Mouse (Mus musculus) ES-E14 (cell line): ENCODE results near the gene Atpaf1. TPM values are rescaled to one million over a fixed set of nuclear protein-coding genes. Genes with fewer than 3 reads are reported as not detected.

ENCODE experiments used
- DNase-seq: peaks from one replicate; pipeline ENCODE4 v3.0.0-alpha.2; 2013; ENCODE audit warnings: low read depth, low spot score
- H3K27ac ChIP-seq: 2 replicates; pipeline ENCODE4 v1.5.1; 2012; ENCODE audit warnings: low read depth, mild to moderate bottlenecking, low read length, moderate library complexity, mixed read lengths; ENCODE audit not compliant: poor library complexity, insufficient read depth, severe bottlenecking
- H3K36me3 ChIP-seq: 2 replicates; pipeline ENCODE4 v1.6.1; 2012; ENCODE audit warnings: mild to moderate bottlenecking, low read length, moderate library complexity, mixed read lengths; ENCODE audit not compliant: control insufficient read depth, poor library complexity, insufficient read depth, severe bottlenecking
- H3K4me1 ChIP-seq, 2 experiments: fragments of 150-350 bp in 1 of 2; sonication (generic) in 1 of 2; 2 replicates each; pipeline ENCODE4 v1.6.1; 2012; ENCODE audit warnings: low read length in 2 of 2, mild to moderate bottlenecking in 1 of 2, mixed read lengths in 1 of 2; ENCODE audit not compliant: control insufficient read depth in 2 of 2, insufficient read depth in 2 of 2, poor library complexity in 1 of 2
- H3K4me3 ChIP-seq, 2 experiments: fragments of 150-350 bp in 1 of 2; sonication (generic) in 1 of 2; 2 replicates each; pipeline ENCODE4 v1.5.1; 2012; ENCODE audit warnings: low read length in 2 of 2, low read depth in 1 of 2, mild to moderate bottlenecking in 1 of 2, mixed read lengths in 1 of 2; ENCODE audit not compliant: insufficient read depth in 1 of 2, poor library complexity in 1 of 2, severe bottlenecking in 1 of 2
- H3K9ac ChIP-seq: 2 replicates; pipeline ENCODE4 v1.6.1; 2012; ENCODE audit warnings: low read depth, mild to moderate bottlenecking, low read length, mixed read lengths; ENCODE audit not compliant: poor library complexity, insufficient read depth, severe bottlenecking
- H3K9me3 ChIP-seq: fragments of 150-350 bp; sonication (generic); 2 replicates; pipeline ENCODE4 v1.6.1; 2012; ENCODE audit warnings: low read depth, mild to moderate bottlenecking, low read length; ENCODE audit not compliant: control insufficient read depth, insufficient read depth
- CHD2 ChIP-seq: IDR thresholded peaks from 2 replicates; pipeline ENCODE4 v1.6.1; 2014; ENCODE audit warnings: mild to moderate bottlenecking, low read depth, low read length, inconsistent platforms
- HCFC1 ChIP-seq: IDR thresholded peaks from 2 replicates; pipeline ENCODE4 v1.6.1; 2012; ENCODE audit warnings: low read length, inconsistent platforms, borderline replicate concordance; ENCODE audit not compliant: insufficient read depth
- MAFK ChIP-seq: IDR thresholded peaks from 2 replicates; pipeline ENCODE4 v1.6.1; 2014; ENCODE audit warnings: mild to moderate bottlenecking, low read depth, low read length, inconsistent platforms; ENCODE audit not compliant: insufficient read depth
- ZC3H11A ChIP-seq: IDR thresholded peaks from 2 replicates; pipeline ENCODE4 v1.6.1; 2012; ENCODE audit warnings: low read depth, mild to moderate bottlenecking, inconsistent platforms, low read length, borderline replicate concordance
- ZNF384 ChIP-seq: IDR thresholded peaks from 2 replicates; pipeline ENCODE4 v1.6.1; 2012; ENCODE audit warnings: low read depth, low read length, inconsistent platforms
- in situ Hi-C, 2 experiments: fragments of 600-800 bp; cut with MboI; formaldehyde crosslinking; loops; one replicate each; pipeline ENCODE4 v1.15.1; 2025; ENCODE audit warnings: low sequenced_read_pairs in 2 of 2, inconsistent platforms in 1 of 2; ENCODE audit not compliant: unreplicated experiment in 2 of 2
- total RNA-seq: library from RNA; depleted of rRNA; stranded (reverse); fragments of 300-350 nt; gene quantifications from 2 replicates; pipeline ENCODE4 v1.2.3, GENCODE M21; 2012

Atpaf1 gene
- total RNA-seq, 1 experiment = 22.1 TPM

GRCm38 (mm10) chr4:115782026-115782805, 2.4 kb upstream of the Atpaf1 start:
- in situ Hi-C loops = no loop called here
- Histone ChIP-seq H3K4me3 (no peak overlapping the region), H3K4me1 (peaks cover 0 to 6% of the 10 kb centered on the region in 2 experiments; a peak in 2 of 4 replicates), H3K9me3 (no peaks in the 10 kb centered on the region), H3K27ac (no peak overlapping the region), H3K36me3 (peaks cover 4% of the 10 kb centered on the region; the same call in 1 of the 2 replicates), H3K9ac (no peak overlapping the region)
- no peak for TF ChIP-seq MAFK
- no peak for TF ChIP-seq CHD2
- no peak for TF ChIP-seq ZC3H11A
- no peak for TF ChIP-seq HCFC1
- no peak for TF ChIP-seq ZNF384
- no peak for DNase-seq

GRCm38 (mm10) chr4:115785511-115786034, 961 bp downstream of the Atpaf1 start:
- H3K27ac ChIP-seq = 0 out of 2 replicates have a peak overlapping the region, but pooled peaks have one; percentile 58
- no peaks in the 10 kb centered on the region for H3K9me3 ChIP-seq

GRCm38 (mm10) chr4:115790864-115791263, 6.3 kb downstream of the Atpaf1 start:
- H3K9me3 ChIP-seq = no peaks in the 10 kb centered on the region
- in situ Hi-C loops = no loop called here
- DNase-seq = no peak
- no peak overlapping the region for H3K4me3 ChIP-seq
- peaks cover 0 to 2% of the 10 kb centered on the region in 2 experiments; a peak in 1 of 4 replicates for H3K4me1 ChIP-seq
- no peak for TF ChIP-seq CHD2
- TF ChIP-seq ZC3H11A = no peak
- TF ChIP-seq MAFK = no peak
- TF ChIP-seq HCFC1 = no peak
- no peak for TF ChIP-seq ZNF384
- H3K36me3 ChIP-seq = peaks cover 5% of the 10 kb centered on the region
- H3K27ac ChIP-seq = no peak overlapping the region
- no peak overlapping the region for H3K9ac ChIP-seq

More at GRCm38 (mm10) chr4:115785511-115786034, 961 bp downstream of the Atpaf1 start:
- TF ChIP-seq ZNF384 (no peak), HCFC1 (no peak), CHD2 (no peak), ZC3H11A (no peak), MAFK (no peak; the same call in 1 of the 2 replicates)
- peak; percentile 20 for DNase-seq
- peak overlapping the region; percentile 76 for H3K9ac ChIP-seq
- H3K36me3 ChIP-seq = peaks cover 2% of the 10 kb centered on the region
- in situ Hi-C loops = no loop called here
- H3K4me3 ChIP-seq = peak overlapping the region; percentile 68 to 75
- H3K4me1 ChIP-seq = peaks cover 0 to 6% of the 10 kb centered on the region in 2 experiments; a peak in 2 of 4 replicates

GRCm38 (mm10) chr4:115795360-115795759, 10.7 kb downstream of the Atpaf1 start:
- no peaks in the 10 kb centered on the region for H3K9me3 ChIP-seq
- no peak for DNase-seq
- H3K4me1 ChIP-seq = no peaks in the 10 kb centered on the region
- no peak overlapping the region for H3K4me3 ChIP-seq
- H3K36me3 ChIP-seq = peaks cover 9% of the 10 kb centered on the region
- in situ Hi-C loops = no loop called here
- H3K9ac ChIP-seq = no peak overlapping the region
- TF ChIP-seq ZNF384 (no peak), MAFK (no peak), ZC3H11A (no peak), CHD2 (no peak), HCFC1 (no peak)
- no peak overlapping the region for H3K27ac ChIP-seq
